Mouse (Mus musculus) hindlimb bud, embryonic 11.5 days (tissue): ENCODE data around the gene Slc51b.

Experiments
- DNase-seq: peaks from one replicate; pipeline ENCODE4 v3.0.0-alpha.2; 2012; ENCODE audit warnings: low read depth, low spot score; ENCODE audit errors: extremely low spot score

Gene Slc51b

GRCm38 (mm10) chr9:65410378-65410777, 12.4 kb downstream of the Slc51b start:
- DNase-seq = no peak

GRCm38 (mm10) chr9:65408871-65409295, 13.9 kb downstream of the Slc51b start:
- DNase-seq = no peak

- no peak for DNase-seq
Observed at GRCm38 (mm10) chr9:65407861-65408260, 14.9 kb downstream of the Slc51b start.

GRCm38 (mm10) chr9:65407327-65407726, 15.4 kb downstream of the Slc51b start:
- DNase-seq = no peak

GRCm38 (mm10) chr9:65405184-65405449, 17.6 kb downstream of the Slc51b start:
- no peak for DNase-seq

- no peak for DNase-seq
Observed at GRCm38 (mm10) chr9:65404331-65405183, 18.2 kb downstream of the Slc51b start.

GRCm38 (mm10) chr9:65399934-65400333, 22.8 kb downstream of the Slc51b start:
- no peak for DNase-seq

- no peak for DNase-seq
Observed at GRCm38 (mm10) chr9:65398279-65398678, 24.5 kb downstream of the Slc51b start, which contains the start of gene Rasl12. Gene Rasl12 (plus strand): TSS chr9:65398506.

GRCm38 (mm10) chr9:65394360-65394759, 28.4 kb downstream of the Slc51b start:
- DNase-seq = no peak

GRCm38 (mm10) chr9:65393606-65394005, 29.1 kb downstream of the Slc51b start:
- DNase-seq = no peak

GRCm38 (mm10) chr9:65392638-65393364, 30.0 kb downstream of the Slc51b start:
- peak; percentile 39 for DNase-seq

- DNase-seq = no peak
Observed at GRCm38 (mm10) chr9:65391613-65391964, 31.2 kb downstream of the Slc51b start, which contains the start of gene Kbtbd13. Gene Kbtbd13 (minus strand): TSS chr9:65391652.

- no peak for DNase-seq
Observed at GRCm38 (mm10) chr9:65390752-65391612, 31.8 kb downstream of the Slc51b start.

GRCm38 (mm10) chr9:65386373-65387140, 36.2 kb downstream of the Slc51b start:
- no peak for DNase-seq

- no peak for DNase-seq
Observed at GRCm38 (mm10) chr9:65384276-65384675, 38.5 kb downstream of the Slc51b start.

- no peak for DNase-seq
Observed at GRCm38 (mm10) chr9:65382751-65383097, 40.0 kb downstream of the Slc51b start.

GRCm38 (mm10) chr9:65382031-65382750, 40.6 kb downstream of the Slc51b start:
- DNase-seq = no peak

- no peak for DNase-seq
Observed at GRCm38 (mm10) chr9:65381017-65381590, 41.7 kb downstream of the Slc51b start.

GRCm38 (mm10) chr9:65375163-65375934, 47.4 kb downstream of the Slc51b start:
- no peak for DNase-seq
